Mouse (Mus musculus) cerebellum, adult 8-10 months (tissue): ENCODE results near the gene Tbc1d10c.

Source experiments
- DNase-seq: peaks from one replicate; pipeline ENCODE4 v3.0.0; 2022

Tbc1d10c gene

GRCm38 (mm10) chr19:4155223-4156072, 35.6 kb downstream of the Tbc1d10c start:
- peak; percentile 24 for DNase-seq

GRCm38 (mm10) chr19:4154437-4155222, 36.5 kb downstream of the Tbc1d10c start:
- DNase-seq = no peak

GRCm38 (mm10) chr19:4153232-4153654, 37.8 kb downstream of the Tbc1d10c start, which contains the start of gene Ptprcap:
Ptprcap (plus strand) TSS chr19:4153604.
- DNase-seq = peak; percentile 67

- no peak for DNase-seq
Observed at GRCm38 (mm10) chr19:4152445-4153231, 38.4 kb downstream of the Tbc1d10c start.

- no peak for DNase-seq
Observed at GRCm38 (mm10) chr19:4151898-4152297, 39.2 kb downstream of the Tbc1d10c start.

GRCm38 (mm10) chr19:4151488-4151860, 39.6 kb downstream of the Tbc1d10c start:
- no peak for DNase-seq

GRCm38 (mm10) chr19:4150567-4151487, 40.3 kb downstream of the Tbc1d10c start:
- DNase-seq = no peak

GRCm38 (mm10) chr19:4149764-4150461, 41.2 kb downstream of the Tbc1d10c start:
- no peak for DNase-seq

GRCm38 (mm10) chr19:4149283-4149682, 41.8 kb downstream of the Tbc1d10c start:
- no peak for DNase-seq

GRCm38 (mm10) chr19:4148819-4149218, 42.3 kb downstream of the Tbc1d10c start:
- DNase-seq = no peak

- DNase-seq = peak; percentile 96
Observed at GRCm38 (mm10) chr19:4148491-4148806, 42.6 kb downstream of the Tbc1d10c start, which contains the start of gene Coro1b. Coro1b (plus strand) TSS chr19:4148619.

- DNase-seq = no peak
Observed at GRCm38 (mm10) chr19:4147782-4148490, 43.1 kb downstream of the Tbc1d10c start.

- DNase-seq = no peak
Observed at GRCm38 (mm10) chr19:4147022-4147405, 44.1 kb downstream of the Tbc1d10c start.

GRCm38 (mm10) chr19:4146366-4147021, 44.6 kb downstream of the Tbc1d10c start:
- no peak for DNase-seq

- DNase-seq = no peak
Observed at GRCm38 (mm10) chr19:4145936-4146335, 45.1 kb downstream of the Tbc1d10c start.

GRCm38 (mm10) chr19:4144550-4145498, 46.3 kb downstream of the Tbc1d10c start:
- no peak for DNase-seq

- no peak for DNase-seq
Observed at GRCm38 (mm10) chr19:4143759-4144268, 47.3 kb downstream of the Tbc1d10c start, which contains the start of gene Cabp4. Cabp4 (minus strand) TSS chr19:4144033.

- no peak for DNase-seq
Observed at GRCm38 (mm10) chr19:4142416-4143173, 48.5 kb downstream of the Tbc1d10c start.
